Mouse (Mus musculus): Measurements from ENCODE around the gene Gfod2. TPM values are rescaled to one million over a fixed set of nuclear protein-coding genes. Genes with fewer than 3 reads are reported as not detected.

Gfod2 gene
- polyA plus RNA-seq, 1 experiment from 2014 or later = 82.7 TPM

- H3K4me1 ChIP-seq (ENCODE audit: control insufficient read depth, insufficient read depth, low read depth, low read length) = no peaks in the 10 kb centered on the region
- H3K4me2 ChIP-seq (ENCODE audit: low read length) = no peak overlapping the region
- no peaks in the 10 kb centered on the region for H3K9me3 ChIP-seq (ENCODE audit: control insufficient read depth, low read length)
- ATAC-seq = no peak
- peaks cover 50% of the 10 kb centered on the region for H3K36me3 ChIP-seq (ENCODE audit: control insufficient read depth, insufficient read depth, low read length)
- no peak overlapping the region for H3K9ac ChIP-seq (ENCODE audit: low read depth, low read length)
- H3K27me3 ChIP-seq (replicated peaks; ENCODE audit: control insufficient read depth, insufficient read depth, low read length) = no peaks in the 10 kb centered on the region
- 99% methylated on average over 12 of the region's 12 CpGs for WGBS
- H3K27ac ChIP-seq (ENCODE audit: low read depth, low read length) = no peak overlapping the region
- H3K4me3 ChIP-seq (ENCODE audit: low read length) = no peak overlapping the region
Measured at GRCm38 (mm10) chr8:105771398-105772175, 13.1 kb upstream of the Gfod2 start.

- no peak overlapping the region for H3K4me3 ChIP-seq (ENCODE audit: low read length)
- 79% methylated on average over 1 of the region's 1 CpGs for WGBS
- ATAC-seq = no peak
- no peaks in the 10 kb centered on the region for H3K27me3 ChIP-seq (replicated peaks; ENCODE audit: control insufficient read depth, insufficient read depth, low read length)
- H3K27ac ChIP-seq (ENCODE audit: low read depth, low read length) = no peak overlapping the region
- no peak overlapping the region for H3K4me2 ChIP-seq (ENCODE audit: low read length)
- H3K36me3 ChIP-seq (ENCODE audit: control insufficient read depth, insufficient read depth, low read length) = peaks cover 44% of the 10 kb centered on the region
- no peak overlapping the region for H3K9ac ChIP-seq (ENCODE audit: low read depth, low read length)
- H3K4me1 ChIP-seq (ENCODE audit: control insufficient read depth, insufficient read depth, low read depth, low read length) = no peaks in the 10 kb centered on the region
- H3K9me3 ChIP-seq (ENCODE audit: control insufficient read depth, low read length) = no peaks in the 10 kb centered on the region
Measured at GRCm38 (mm10) chr8:105770609-105771008, 12.1 kb upstream of the Gfod2 start.

- 95% methylated on average over 5 of the region's 5 CpGs for WGBS
- ATAC-seq = no peak
Measured at GRCm38 (mm10) chr8:105768485-105769257, 10.2 kb upstream of the Gfod2 start.

GRCm38 (mm10) chr8:105757796-105758276 is 628 bp downstream of the Gfod2 start:
- 2% methylated on average over 12 of the region's 12 CpGs for WGBS

More at GRCm38 (mm10) chr8:105768485-105769257, 10.2 kb upstream of the Gfod2 start:
- H3K4me2 ChIP-seq (ENCODE audit: low read length) = no peak overlapping the region
- H3K36me3 ChIP-seq (ENCODE audit: control insufficient read depth, insufficient read depth, low read length) = peaks cover 36% of the 10 kb centered on the region
- no peak overlapping the region for H3K4me3 ChIP-seq (ENCODE audit: low read length)
- H3K9ac ChIP-seq (ENCODE audit: low read depth, low read length) = no peak overlapping the region
- H3K27ac ChIP-seq (ENCODE audit: low read depth, low read length) = no peak overlapping the region
- no peaks in the 10 kb centered on the region for H3K4me1 ChIP-seq (ENCODE audit: control insufficient read depth, insufficient read depth, low read depth, low read length)
- no peaks in the 10 kb centered on the region for H3K9me3 ChIP-seq (ENCODE audit: control insufficient read depth, low read length)
- no peaks in the 10 kb centered on the region for H3K27me3 ChIP-seq (replicated peaks; ENCODE audit: control insufficient read depth, insufficient read depth, low read length)

GRCm38 (mm10) chr8:105754688-105755087 is 3.8 kb downstream of the Gfod2 start:
- Histone ChIP-seq H3K4me2 (ENCODE audit: low read length) (no peak overlapping the region), H3K27ac (ENCODE audit: low read depth, low read length) (no peak overlapping the region), H3K4me1 (ENCODE audit: control insufficient read depth, insufficient read depth, low read depth, low read length) (peaks cover 24% of the 10 kb centered on the region), H3K9me3 (ENCODE audit: control insufficient read depth, low read length) (no peaks in the 10 kb centered on the region), H3K4me3 (ENCODE audit: low read length) (no peak overlapping the region), H3K27me3 (replicated peaks; ENCODE audit: control insufficient read depth, insufficient read depth, low read length) (no peaks in the 10 kb centered on the region), H3K36me3 (ENCODE audit: control insufficient read depth, insufficient read depth, low read length) (no peaks in the 10 kb centered on the region), H3K9ac (ENCODE audit: low read depth, low read length) (no peak overlapping the region)
- no peak for ATAC-seq
- WGBS = 84% methylated on average over 2 of the region's 2 CpGs

More at GRCm38 (mm10) chr8:105757796-105758276, 628 bp downstream of the Gfod2 start:
- Histone ChIP-seq H3K36me3 (ENCODE audit: control insufficient read depth, insufficient read depth, low read length) (no peaks in the 10 kb centered on the region), H3K4me3 (ENCODE audit: low read length) (peak overlapping the region; percentile 76), H3K4me2 (ENCODE audit: low read length) (peak overlapping the region; percentile 72), H3K27me3 (replicated peaks; ENCODE audit: control insufficient read depth, insufficient read depth, low read length) (no peaks in the 10 kb centered on the region), H3K9me3 (ENCODE audit: control insufficient read depth, low read length) (no peaks in the 10 kb centered on the region), H3K27ac (ENCODE audit: low read depth, low read length) (peak overlapping the region; percentile 93), H3K9ac (ENCODE audit: low read depth, low read length) (peak overlapping the region; percentile 93), H3K4me1 (ENCODE audit: control insufficient read depth, insufficient read depth, low read depth, low read length) (peaks cover 9% of the 10 kb centered on the region)
- ATAC-seq = peak; percentile 46; the same call in 1 of the 2 replicates

GRCm38 (mm10) chr8:105753916-105754315 is 4.5 kb downstream of the Gfod2 start:
- Histone ChIP-seq H3K4me3 (ENCODE audit: low read length) (no peak overlapping the region), H3K9ac (ENCODE audit: low read depth, low read length) (no peak overlapping the region), H3K27ac (ENCODE audit: low read depth, low read length) (no peak overlapping the region), H3K9me3 (ENCODE audit: control insufficient read depth, low read length) (no peaks in the 10 kb centered on the region), H3K27me3 (replicated peaks; ENCODE audit: control insufficient read depth, insufficient read depth, low read length) (no peaks in the 10 kb centered on the region), H3K4me2 (ENCODE audit: low read length) (no peak overlapping the region), H3K4me1 (ENCODE audit: control insufficient read depth, insufficient read depth, low read depth, low read length) (peaks cover 23% of the 10 kb centered on the region), H3K36me3 (ENCODE audit: control insufficient read depth, insufficient read depth, low read length) (no peaks in the 10 kb centered on the region)
- 50% methylated on average over 2 of the region's 2 CpGs for WGBS
- no peak for ATAC-seq

GRCm38 (mm10) chr8:105750606-105751005 is 7.9 kb downstream of the Gfod2 start:
- WGBS = 8% methylated on average over 11 of the region's 11 CpGs
- H3K4me3 ChIP-seq (ENCODE audit: low read length) = no peak overlapping the region
- peak; percentile 55 for ATAC-seq
- peak overlapping the region; percentile 34 for H3K4me2 ChIP-seq (ENCODE audit: low read length)
- H3K36me3 ChIP-seq (ENCODE audit: control insufficient read depth, insufficient read depth, low read length) = no peaks in the 10 kb centered on the region
- H3K4me1 ChIP-seq (ENCODE audit: control insufficient read depth, insufficient read depth, low read depth, low read length) = peaks cover 21% of the 10 kb centered on the region
- H3K9ac ChIP-seq (ENCODE audit: low read depth, low read length) = no peak overlapping the region
- H3K27ac ChIP-seq (ENCODE audit: low read depth, low read length) = peak overlapping the region; percentile 72
- no peaks in the 10 kb centered on the region for H3K27me3 ChIP-seq (replicated peaks; ENCODE audit: control insufficient read depth, insufficient read depth, low read length)
- H3K9me3 ChIP-seq (ENCODE audit: control insufficient read depth, low read length) = no peaks in the 10 kb centered on the region

GRCm38 (mm10) chr8:105743301-105743700 is 15.2 kb downstream of the Gfod2 start:
- Histone ChIP-seq H3K4me2 (ENCODE audit: low read length) (no peak overlapping the region), H3K4me3 (ENCODE audit: low read length) (no peak overlapping the region), H3K9me3 (ENCODE audit: control insufficient read depth, low read length) (no peaks in the 10 kb centered on the region), H3K9ac (ENCODE audit: low read depth, low read length) (no peak overlapping the region), H3K36me3 (ENCODE audit: control insufficient read depth, insufficient read depth, low read length) (no peaks in the 10 kb centered on the region; the same call in 1 of the 2 replicates), H3K27me3 (replicated peaks; ENCODE audit: control insufficient read depth, insufficient read depth, low read length) (no peaks in the 10 kb centered on the region), H3K27ac (ENCODE audit: low read depth, low read length) (no peak overlapping the region), H3K4me1 (ENCODE audit: control insufficient read depth, insufficient read depth, low read depth, low read length) (no peaks in the 10 kb centered on the region)
- ATAC-seq = no peak
- 89% methylated on average over 4 of the region's 4 CpGs for WGBS

- H3K9me3 ChIP-seq (ENCODE audit: control insufficient read depth, low read length) = no peaks in the 10 kb centered on the region
- no peak overlapping the region for H3K27ac ChIP-seq (ENCODE audit: low read depth, low read length)
- WGBS = 91% methylated on average over 5 of the region's 5 CpGs
- no peaks in the 10 kb centered on the region for H3K4me1 ChIP-seq (ENCODE audit: control insufficient read depth, insufficient read depth, low read depth, low read length)
- H3K4me3 ChIP-seq (ENCODE audit: low read length) = no peak overlapping the region
- H3K4me2 ChIP-seq (ENCODE audit: low read length) = no peak overlapping the region
- no peaks in the 10 kb centered on the region for H3K36me3 ChIP-seq (ENCODE audit: control insufficient read depth, insufficient read depth, low read length)
- ATAC-seq = no peak
- H3K9ac ChIP-seq (ENCODE audit: low read depth, low read length) = no peak overlapping the region
- H3K27me3 ChIP-seq (replicated peaks; ENCODE audit: control insufficient read depth, insufficient read depth, low read length) = no peaks in the 10 kb centered on the region
Measured at GRCm38 (mm10) chr8:105739216-105739615, 19.2 kb downstream of the Gfod2 start.
